Mouse (Mus musculus) neural tube, embryonic 14.5 days (tissue): Measurements from ENCODE around the gene Knop1. TPM values are rescaled to one million over a fixed set of nuclear protein-coding genes. Genes with fewer than 3 reads are reported as not detected.

Experiments
- ATAC-seq: fragments of 200-750 bp; cut with Nextera tagmentation; 2 replicates; pipeline ENCODE4 v1.8.0; 2017; ENCODE audit warnings: low read depth, mild to moderate bottlenecking, moderate TSS enrichment, moderate library complexity
- H3K27ac ChIP-seq: fragments of 300-500 bp; sonication (generic); 2 replicates; pipeline ENCODE4 v1.5.1; 2014; ENCODE audit warnings: low read depth, mild to moderate bottlenecking, control low read depth, low read length, moderate library complexity, mixed read lengths
- H3K27me3 ChIP-seq: fragments of 300-500 bp; sonication (generic); 2 replicates; pipeline ENCODE4 v1.6.1; 2014; ENCODE audit warnings: low read length; ENCODE audit not compliant: control insufficient read depth, insufficient read depth
- H3K36me3 ChIP-seq: fragments of 300-500 bp; sonication (generic); 2 replicates; pipeline ENCODE4 v1.6.1; 2014; ENCODE audit warnings: low read length, mixed read lengths; ENCODE audit not compliant: control insufficient read depth, insufficient read depth
- H3K4me1 ChIP-seq: fragments of 300-500 bp; sonication (generic); 2 replicates; pipeline ENCODE4 v1.6.1; 2014; ENCODE audit warnings: low read length; ENCODE audit not compliant: control insufficient read depth, insufficient read depth
- H3K4me2 ChIP-seq: fragments of 300-500 bp; sonication (generic); 2 replicates; pipeline ENCODE4 v1.6.1; 2014; ENCODE audit warnings: mild to moderate bottlenecking, low read depth, low read length, control low read depth
- H3K4me3 ChIP-seq: fragments of 300-500 bp; sonication (generic); 2 replicates; pipeline ENCODE4 v1.5.1; 2014; ENCODE audit warnings: low read depth, low read length, control low read depth, mixed read lengths
- H3K9ac ChIP-seq: fragments of 300-500 bp; sonication (generic); replicated peaks from 2 replicates; pipeline ENCODE4 v1.6.1; 2014; ENCODE audit warnings: low read depth, mild to moderate bottlenecking, control low read depth, low read length, mixed read lengths
- H3K9me3 ChIP-seq: fragments of 300-500 bp; sonication (generic); 2 replicates; pipeline ENCODE4 v1.6.1; 2016; ENCODE audit warnings: low read length; ENCODE audit not compliant: control insufficient read depth
- WGBS: fragments of 180-500 bp; shearing (Covaris S2); extraction: QIAGEN DNeasy Blood & Tissue Kit; methylation state at CpG from one replicate; pipeline ENCODE4 v1.1.7; 2014; 5-methylcytosine and 5-hydroxymethylcytosine counted together
- polyA plus RNA-seq: library from polyadenylated mRNA; unstranded; fragments of >200 nt; fragmentation: Nextera tagmentation; extraction: Ambion mirVana; gene quantifications from 2 replicates; pipeline ENCODE4 v1.2.1, GENCODE M21; 2014

Gene Knop1
- polyA plus RNA-seq, 1 experiment from 2014 or later: 60.9 TPM

GRCm38 (mm10) chr7:118811407-118812106 is 44.5 kb downstream of the Knop1 start:
- no peaks in the 10 kb centered on the region for H3K4me1 ChIP-seq
- H3K9ac ChIP-seq: no peak overlapping the region
- H3K4me3 ChIP-seq: no peak overlapping the region
- WGBS: 81% methylated on average over 12 of the region's 12 CpGs
- H3K27ac ChIP-seq: no peak overlapping the region
- no peaks in the 10 kb centered on the region for H3K27me3 ChIP-seq
- peaks cover 21% of the 10 kb centered on the region for H3K36me3 ChIP-seq
- no peak overlapping the region for H3K4me2 ChIP-seq
- no peak for ATAC-seq
- no peaks in the 10 kb centered on the region for H3K9me3 ChIP-seq

GRCm38 (mm10) chr7:118807899-118808298 is 48.2 kb downstream of the Knop1 start:
- ATAC-seq: no peak
- no peak overlapping the region for H3K27ac ChIP-seq
- no peaks in the 10 kb centered on the region for H3K9me3 ChIP-seq
- 77% methylated on average over 8 of the region's 8 CpGs for WGBS
- H3K27me3 ChIP-seq: no peaks in the 10 kb centered on the region
- no peak overlapping the region for H3K4me3 ChIP-seq
- no peaks in the 10 kb centered on the region for H3K4me1 ChIP-seq
- H3K4me2 ChIP-seq: no peak overlapping the region
- no peak overlapping the region for H3K9ac ChIP-seq
- H3K36me3 ChIP-seq: peaks cover 28% of the 10 kb centered on the region

GRCm38 (mm10) chr7:118806631-118807411 is 49.2 kb downstream of the Knop1 start:
- no peaks in the 10 kb centered on the region for H3K27me3 ChIP-seq
- WGBS: 70% methylated on average over 16 of the region's 16 CpGs

GRCm38 (mm10) chr7:118803425-118803824 is 52.6 kb downstream of the Knop1 start:
- no peak for ATAC-seq
- peaks cover 47% of the 10 kb centered on the region for H3K36me3 ChIP-seq
- WGBS: 92% methylated on average over 8 of the region's 8 CpGs

More at GRCm38 (mm10) chr7:118806631-118807411, 49.2 kb downstream of the Knop1 start:
- H3K9ac ChIP-seq: no peak overlapping the region
- H3K4me2 ChIP-seq: no peak overlapping the region
- no peak for ATAC-seq
- H3K27ac ChIP-seq: no peak overlapping the region
- peaks cover 38% of the 10 kb centered on the region for H3K36me3 ChIP-seq
- H3K9me3 ChIP-seq: no peaks in the 10 kb centered on the region
- no peak overlapping the region for H3K4me3 ChIP-seq
- no peaks in the 10 kb centered on the region for H3K4me1 ChIP-seq

GRCm38 (mm10) chr7:118801791-118802190 is 54.3 kb downstream of the Knop1 start:
- H3K9ac ChIP-seq: no peak overlapping the region
- H3K4me2 ChIP-seq: no peak overlapping the region
- WGBS: 93% methylated on average over 3 of the region's 3 CpGs
- no peak for ATAC-seq
- H3K36me3 ChIP-seq: peaks cover 47% of the 10 kb centered on the region
- no peaks in the 10 kb centered on the region for H3K27me3 ChIP-seq
- H3K9me3 ChIP-seq: no peaks in the 10 kb centered on the region
- H3K27ac ChIP-seq: no peak overlapping the region
- no peak overlapping the region for H3K4me3 ChIP-seq
- no peaks in the 10 kb centered on the region for H3K4me1 ChIP-seq

More at GRCm38 (mm10) chr7:118803425-118803824, 52.6 kb downstream of the Knop1 start:
- H3K27me3 ChIP-seq: no peaks in the 10 kb centered on the region
- no peaks in the 10 kb centered on the region for H3K4me1 ChIP-seq
- no peak overlapping the region for H3K4me3 ChIP-seq
- no peaks in the 10 kb centered on the region for H3K9me3 ChIP-seq
- no peak overlapping the region for H3K9ac ChIP-seq
- no peak overlapping the region for H3K4me2 ChIP-seq
- H3K27ac ChIP-seq: no peak overlapping the region

GRCm38 (mm10) chr7:118800112-118800734 is 55.8 kb downstream of the Knop1 start:
- WGBS: 92% methylated on average over 15 of the region's 15 CpGs
- no peak for ATAC-seq
- Histone ChIP-seq H3K27ac (no peak overlapping the region), H3K9me3 (no peaks in the 10 kb centered on the region), H3K36me3 (peaks cover 53% of the 10 kb centered on the region), H3K9ac (no peak overlapping the region), H3K4me2 (no peak overlapping the region), H3K27me3 (no peaks in the 10 kb centered on the region), H3K4me1 (no peaks in the 10 kb centered on the region), H3K4me3 (no peak overlapping the region)

- 90% methylated on average over 6 of the region's 6 CpGs for WGBS
- no peak for ATAC-seq
- H3K9me3 ChIP-seq: no peaks in the 10 kb centered on the region
- peaks cover 49% of the 10 kb centered on the region for H3K36me3 ChIP-seq
- no peaks in the 10 kb centered on the region for H3K27me3 ChIP-seq
- no peak overlapping the region for H3K4me2 ChIP-seq
- no peak overlapping the region for H3K9ac ChIP-seq
- no peak overlapping the region for H3K27ac ChIP-seq
- no peaks in the 10 kb centered on the region for H3K4me1 ChIP-seq
- no peak overlapping the region for H3K4me3 ChIP-seq
Measured at GRCm38 (mm10) chr7:118798105-118798570, 57.9 kb downstream of the Knop1 start.

- H3K9ac ChIP-seq: no peak overlapping the region
- ATAC-seq: no peak
- peaks cover 47% of the 10 kb centered on the region for H3K36me3 ChIP-seq
- H3K4me1 ChIP-seq: no peaks in the 10 kb centered on the region
- WGBS: 74% methylated on average over 7 of the region's 7 CpGs
- H3K27me3 ChIP-seq: no peaks in the 10 kb centered on the region
- H3K9me3 ChIP-seq: no peaks in the 10 kb centered on the region
- H3K27ac ChIP-seq: no peak overlapping the region
- H3K4me2 ChIP-seq: no peak overlapping the region
- no peak overlapping the region for H3K4me3 ChIP-seq
Measured at GRCm38 (mm10) chr7:118797600-118797999, 58.5 kb downstream of the Knop1 start.

GRCm38 (mm10) chr7:118796838-118797237 is 59.2 kb downstream of the Knop1 start:
- H3K27me3 ChIP-seq: no peaks in the 10 kb centered on the region
- H3K4me2 ChIP-seq: no peak overlapping the region
- no peaks in the 10 kb centered on the region for H3K9me3 ChIP-seq
- 92% methylated on average over 9 of the region's 9 CpGs for WGBS
- no peaks in the 10 kb centered on the region for H3K4me1 ChIP-seq
- H3K27ac ChIP-seq: no peak overlapping the region
- H3K9ac ChIP-seq: no peak overlapping the region
- ATAC-seq: no peak
- H3K4me3 ChIP-seq: no peak overlapping the region
- H3K36me3 ChIP-seq: peaks cover 45% of the 10 kb centered on the region
